Mouse (Mus musculus) thymus, postnatal 10 days (tissue): ENCODE data around the gene Cyb5r2.

Experiments
- DNase-seq, 2 experiments: peaks; one replicate each; pipeline ENCODE4 v3.0.0; 2021; ENCODE audit warnings: low spot score in 2 of 2

Gene Cyb5r2

GRCm38 (mm10) chr7:107757308-107758151, at the start of gene Cyb5r2:
Gene Cyb5r2 (minus strand): TSS chr7:107758032.
- DNase-seq = no peak

DNA sequence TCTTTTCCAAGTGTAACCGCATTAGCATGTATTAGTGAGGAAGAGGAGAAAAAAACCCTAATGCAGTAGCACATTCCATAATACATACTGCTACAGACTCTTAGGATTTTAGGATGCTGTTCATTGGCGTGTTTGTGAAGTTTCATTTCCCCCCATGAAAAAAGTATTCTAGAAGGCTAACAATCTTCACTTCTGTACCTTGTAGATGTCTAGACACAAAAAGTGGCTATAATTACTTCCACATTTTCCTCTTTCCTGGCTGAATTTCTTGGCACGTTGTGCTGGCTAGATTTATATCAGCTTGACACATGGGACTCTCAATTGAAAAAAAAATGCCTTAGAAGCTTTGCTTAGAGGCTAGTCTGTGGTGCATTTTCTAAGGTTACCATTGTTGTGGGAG, 44.3 kb upstream of the Cyb5r2 start:
- DNase-seq = no peak

- DNase-seq = no peak
Measured at GRCm38 (mm10) chr7:107801108-107801507, 43.3 kb upstream of the Cyb5r2 start, which contains the start of gene Ovch2. Gene Ovch2 (minus strand): TSS chr7:107801208.

GRCm38 (mm10) chr7:107796500-107796899, 38.7 kb upstream of the Cyb5r2 start:
- no peak for DNase-seq

DNA sequence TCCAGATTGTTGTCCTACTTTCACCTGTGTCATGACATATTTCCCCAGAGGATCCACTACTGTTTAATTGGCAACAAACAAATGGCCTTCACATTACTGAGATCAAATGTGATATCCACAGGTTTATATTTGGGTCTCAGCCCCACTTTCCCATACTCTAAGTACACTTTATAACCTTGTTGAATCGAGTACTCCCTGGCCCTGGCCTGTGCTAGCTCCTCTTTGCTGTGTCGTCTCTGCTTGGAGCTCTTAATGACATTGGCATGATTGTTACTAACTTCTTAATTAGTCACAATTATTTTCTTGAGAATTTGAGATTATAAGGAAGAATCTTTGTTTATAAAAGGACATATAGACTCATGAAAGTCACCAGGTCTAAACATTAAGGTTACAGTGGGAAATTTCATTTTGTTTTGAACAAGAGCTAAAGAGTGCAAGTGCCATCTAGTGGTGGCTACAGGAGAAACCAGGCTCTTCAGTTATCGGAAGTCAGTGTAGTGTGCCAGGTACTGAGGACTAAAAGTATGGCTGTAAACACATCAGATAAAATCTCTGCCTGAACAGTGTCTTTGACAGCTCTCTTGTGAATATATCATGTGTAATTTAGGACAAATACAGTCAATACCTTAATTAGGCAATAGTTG, 30.3 kb upstream of the Cyb5r2 start:
- DNase-seq = no peak

DNA sequence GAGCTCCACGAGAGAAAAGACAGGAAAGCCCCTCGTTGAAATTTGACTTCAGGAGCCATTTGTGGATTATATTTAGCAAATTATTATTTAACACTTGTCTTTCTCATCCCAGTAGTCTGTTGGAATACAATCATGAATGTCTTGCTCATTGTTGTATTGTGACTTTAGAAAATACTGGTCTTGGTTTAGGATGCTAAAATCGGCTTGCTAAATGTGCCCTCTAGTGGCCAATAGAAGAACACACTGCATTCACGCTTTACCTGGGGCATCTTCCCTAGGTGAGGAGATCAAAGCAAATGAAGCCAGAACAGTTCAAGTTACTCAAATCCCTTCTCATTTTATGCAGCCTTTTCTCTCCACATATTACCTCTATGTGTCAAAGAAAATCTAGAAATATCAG, 21.8 kb upstream of the Cyb5r2 start:
- peak in 1 of 2 experiments; percentile 6 for DNase-seq

DNA sequence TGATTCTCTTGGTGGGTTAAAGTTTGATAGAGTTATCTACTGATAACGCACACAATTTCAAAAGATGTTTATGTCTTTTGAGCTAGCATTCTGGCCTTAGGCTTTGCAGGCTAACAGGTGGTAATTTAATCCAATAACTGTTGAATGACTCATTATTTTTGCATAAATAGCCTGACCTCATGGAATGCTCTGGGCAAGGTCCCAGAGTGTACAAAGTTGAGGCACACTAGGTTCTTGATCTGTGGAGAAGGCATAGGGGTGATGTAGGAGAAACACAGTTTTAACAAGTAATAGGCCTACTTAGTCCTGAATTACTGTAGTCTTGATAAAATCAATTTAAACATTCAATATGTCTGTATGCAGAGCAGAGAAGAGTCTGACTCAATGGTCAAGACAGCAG, 20.4 kb upstream of the Cyb5r2 start:
- no peak for DNase-seq

- no peak for DNase-seq
Measured at GRCm38 (mm10) chr7:107770812-107771211, 13.0 kb upstream of the Cyb5r2 start.

DNA sequence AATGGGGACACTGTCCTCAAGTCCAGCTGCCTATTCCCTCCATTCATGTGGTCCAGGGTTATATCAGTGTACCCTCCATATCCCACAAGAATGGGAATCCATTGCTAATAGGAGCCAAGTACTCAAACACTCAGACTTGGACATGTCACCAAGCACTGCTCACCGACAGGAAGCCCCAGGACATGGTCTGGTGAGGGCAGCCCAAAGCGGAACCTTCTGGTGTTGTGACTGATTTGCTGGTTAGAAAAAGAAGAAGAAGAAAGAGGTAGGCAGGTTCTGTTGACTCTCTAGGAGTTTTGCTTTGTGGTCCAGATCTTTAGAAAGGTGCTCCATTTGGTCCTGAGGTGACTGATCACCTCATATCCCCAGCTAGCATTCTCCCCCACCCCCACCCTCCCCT, 1.1 kb downstream of the Cyb5r2 start:
- DNase-seq = no peak

DNA sequence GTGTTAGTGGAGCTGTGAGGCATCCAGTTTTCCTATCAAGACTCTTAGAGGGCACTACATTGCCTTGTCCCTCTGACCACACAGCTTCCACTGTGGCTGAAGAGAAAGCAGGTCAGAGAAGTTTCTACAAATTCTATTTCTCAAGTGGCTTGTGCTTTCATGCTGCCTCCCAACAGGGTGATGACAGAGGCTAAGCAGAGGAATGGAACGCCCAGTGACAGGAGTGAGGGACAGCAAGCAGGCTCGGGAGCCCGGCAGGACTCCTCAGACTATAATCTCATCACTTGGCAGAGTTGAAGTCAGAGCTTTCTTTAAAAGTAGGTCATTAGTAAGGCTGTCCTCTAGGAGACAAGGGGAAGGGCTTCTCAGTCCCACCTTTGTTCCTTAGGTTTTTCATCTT, 1.9 kb downstream of the Cyb5r2 start:
- no peak for DNase-seq

DNA sequence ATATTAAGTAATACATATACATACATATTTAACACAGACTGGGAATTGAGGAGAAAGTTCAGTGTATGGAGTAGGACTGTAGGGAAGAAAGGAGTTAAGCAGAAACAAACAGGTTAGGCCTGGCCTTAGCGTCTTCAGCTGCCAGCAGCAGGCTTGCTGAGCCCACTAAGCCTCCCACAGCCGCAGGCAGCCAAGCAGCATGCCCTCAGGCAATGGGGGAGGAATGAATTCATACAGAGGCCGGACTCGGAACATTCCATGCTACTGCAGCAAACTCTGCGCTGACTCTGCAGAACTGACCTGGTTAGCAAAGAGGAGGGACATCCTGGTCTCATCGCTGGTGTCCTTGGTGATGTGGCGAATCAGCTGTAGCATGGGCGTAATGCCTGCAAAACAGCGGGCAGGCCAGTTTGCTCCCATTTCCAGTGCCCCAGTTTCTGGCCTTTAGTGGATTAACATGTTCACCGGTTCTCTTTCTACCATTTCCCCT, 5.8 kb downstream of the Cyb5r2 start:
- DNase-seq = no peak

DNA sequence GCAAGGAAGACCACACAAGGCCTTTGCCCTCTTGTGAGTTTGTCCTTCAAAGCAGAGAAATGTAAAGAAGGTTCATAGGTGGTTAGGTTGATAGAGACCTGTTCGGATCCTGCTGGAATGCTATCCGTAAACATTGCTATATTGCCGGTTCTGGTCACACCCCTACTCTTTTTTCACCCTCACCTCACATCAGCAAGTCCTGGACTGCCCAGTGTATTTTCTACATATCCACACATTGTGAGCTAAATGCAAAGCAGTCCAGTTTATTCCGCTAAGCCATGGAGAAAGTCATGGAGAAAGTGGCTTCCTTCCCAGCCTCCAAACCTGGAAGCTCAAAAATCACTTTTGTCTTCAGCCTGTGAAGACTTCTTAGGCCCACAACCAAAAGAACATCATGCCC, 8.1 kb downstream of the Cyb5r2 start:
- DNase-seq = no peak

- DNase-seq = peak in 1 of 2 experiments; percentile 44
Measured at GRCm38 (mm10) chr7:107749270-107749669, 8.6 kb downstream of the Cyb5r2 start.

GRCm38 (mm10) chr7:107747954-107748353, 9.9 kb downstream of the Cyb5r2 start:
- peak; percentile 39 to 78 for DNase-seq

DNA sequence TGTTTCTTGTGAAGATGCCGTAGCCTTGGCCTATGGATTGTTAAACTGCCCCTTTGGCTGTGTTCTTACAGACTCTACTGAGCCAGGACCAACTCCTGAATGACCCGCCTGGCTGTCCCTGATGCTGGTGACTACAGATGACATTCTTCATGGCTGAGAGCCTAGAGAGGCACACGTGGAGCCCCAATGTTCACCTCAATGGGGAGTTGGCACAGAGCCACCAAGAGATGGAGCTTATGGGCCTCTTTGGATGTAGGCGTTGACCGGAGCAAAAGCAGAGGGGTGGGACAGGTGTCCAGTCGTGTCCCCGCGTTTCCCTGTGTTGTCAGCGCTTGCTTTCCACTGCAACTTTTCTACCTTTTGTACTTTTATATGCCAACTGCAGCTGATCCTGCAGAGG, 10.4 kb downstream of the Cyb5r2 start:
- no peak for DNase-seq

DNA sequence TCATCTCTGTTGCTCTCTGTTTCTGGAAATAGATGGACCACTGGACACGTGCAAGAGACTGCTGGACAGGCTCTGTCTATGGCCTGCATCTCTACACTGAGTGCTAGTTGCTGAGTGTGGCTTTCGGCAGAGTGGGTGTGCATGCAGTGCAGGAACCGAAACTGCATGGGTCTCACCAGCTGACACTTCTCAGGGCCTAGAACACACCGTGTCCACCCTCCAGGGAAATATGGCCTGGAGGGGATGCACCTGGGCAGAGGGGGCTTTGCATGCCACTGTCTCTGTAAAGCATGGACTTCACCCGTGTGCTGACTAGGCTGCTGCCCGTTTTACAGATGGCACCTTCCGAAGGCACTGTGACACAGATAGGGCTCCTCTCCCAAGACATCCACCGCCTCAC, 11.8 kb downstream of the Cyb5r2 start:
- DNase-seq = no peak

GRCm38 (mm10) chr7:107745111-107745510, 12.7 kb downstream of the Cyb5r2 start:
- no peak for DNase-seq

DNA sequence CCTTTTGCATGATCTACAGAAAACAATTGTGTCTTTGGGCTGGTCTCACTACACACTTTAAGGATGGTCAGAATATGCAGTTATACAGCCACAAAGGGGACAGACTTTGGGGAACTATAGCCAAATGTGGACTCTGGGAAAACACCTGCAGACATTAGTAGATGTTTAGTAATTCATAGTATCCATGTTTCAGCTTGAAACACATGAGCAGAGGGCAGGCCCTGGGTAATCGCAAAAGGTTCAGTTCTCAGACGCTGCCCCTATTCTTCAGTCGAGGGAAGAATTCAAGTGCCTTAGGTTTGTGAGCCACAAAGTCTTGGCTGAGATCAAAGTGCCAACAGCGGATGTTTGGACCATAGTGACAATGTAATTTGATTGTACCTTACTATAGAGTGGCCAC, 13.4 kb downstream of the Cyb5r2 start:
- no peak for DNase-seq

- DNase-seq = no peak
Measured at GRCm38 (mm10) chr7:107742963-107743465, 14.8 kb downstream of the Cyb5r2 start.

GRCm38 (mm10) chr7:107738726-107739125, 19.1 kb downstream of the Cyb5r2 start:
- DNase-seq = peak in 1 of 2 experiments; percentile 11

DNA sequence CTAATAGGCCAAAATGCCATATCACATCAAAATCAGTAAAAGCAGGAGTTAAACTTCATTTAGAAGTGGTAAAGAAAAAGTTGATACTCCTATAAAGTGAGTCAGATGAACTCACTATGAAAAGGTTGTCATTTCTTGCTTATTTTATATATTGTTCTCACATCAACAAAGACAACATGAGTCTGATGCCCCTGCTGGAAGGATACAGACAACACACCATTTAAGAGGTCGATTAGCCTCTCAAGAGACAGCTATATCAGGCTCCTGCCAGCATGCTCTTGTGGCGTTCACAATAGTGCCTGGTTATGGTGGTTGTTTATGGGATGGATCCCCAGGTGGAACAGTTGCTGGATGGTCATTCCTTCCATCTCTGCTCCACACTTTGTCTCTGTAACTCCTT, 24.7 kb downstream of the Cyb5r2 start:
- DNase-seq = no peak

GRCm38 (mm10) chr7:107730587-107730986, 27.2 kb downstream of the Cyb5r2 start:
- DNase-seq = no peak

DNA sequence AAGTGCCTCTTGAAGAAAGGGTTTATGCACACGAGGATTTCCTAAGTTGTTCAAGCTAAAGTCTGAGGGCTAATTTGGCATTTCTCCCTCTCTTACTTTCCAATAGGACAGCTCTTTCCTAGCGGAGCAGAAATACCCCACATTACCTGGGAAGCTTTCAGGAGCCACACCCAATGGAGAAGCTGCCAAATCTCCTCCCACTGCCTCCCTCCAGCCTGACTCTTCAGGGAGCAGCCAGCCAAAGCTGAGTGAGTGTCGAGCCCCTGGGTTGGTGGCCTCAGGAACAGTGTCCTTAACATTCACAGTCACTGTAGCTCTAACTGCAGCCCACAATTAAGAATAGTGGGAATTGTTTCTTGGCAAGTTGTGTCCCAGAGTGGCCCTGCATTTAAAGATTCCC, 30.3 kb downstream of the Cyb5r2 start:
- no peak for DNase-seq
